Mouse (Mus musculus) hindbrain, embryonic 10.5 days (tissue): Measurements from ENCODE around the gene Fancd2. TPM values are rescaled to one million over a fixed set of nuclear protein-coding genes. Genes with fewer than 3 reads are reported as not detected.

ENCODE experiments used
- DNase-seq: peaks from one replicate; pipeline ENCODE4 v3.0.0-alpha.2; 2017; ENCODE audit warnings: low spot score
- H3K27ac ChIP-seq: fragments of 300-500 bp; sonication (generic); 2 replicates; pipeline ENCODE4 v1.5.1; 2016; ENCODE audit warnings: mild to moderate bottlenecking, moderate library complexity
- H3K27me3 ChIP-seq: fragments of 300-500 bp; sonication (generic); 2 replicates; pipeline ENCODE4 v1.6.1; 2016; ENCODE audit warnings: mild to moderate bottlenecking; ENCODE audit not compliant: poor library complexity, insufficient read depth, severe bottlenecking
- H3K36me3 ChIP-seq: fragments of 300-500 bp; sonication (generic); 2 replicates; pipeline ENCODE4 v1.6.1; 2016; ENCODE audit warnings: mild to moderate bottlenecking, moderate library complexity
- H3K4me1 ChIP-seq: fragments of 300-500 bp; sonication (generic); replicated peaks from 2 replicates; pipeline ENCODE4 v1.6.1; 2016; ENCODE audit warnings: mild to moderate bottlenecking
- H3K4me3 ChIP-seq: fragments of 300-500 bp; sonication (generic); 2 replicates; pipeline ENCODE4 v1.5.1; 2016; ENCODE audit warnings: mild to moderate bottlenecking, moderate library complexity
- H3K9me3 ChIP-seq: fragments of 300-500 bp; sonication (generic); 2 replicates; pipeline ENCODE4 v1.6.1; 2016; ENCODE audit warnings: mild to moderate bottlenecking, moderate library complexity
- WGBS: fragments of 180-500 bp; shearing (Covaris S2); methylation state at CpG from one replicate; pipeline ENCODE4 v1.1.7; 2016; 5-methylcytosine and 5-hydroxymethylcytosine counted together
- polyA plus RNA-seq: library from polyadenylated mRNA; unstranded; fragments of >200 nt; fragmentation: Nextera tagmentation; extraction: Ambion mirVana; gene quantifications from 2 replicates; pipeline ENCODE4 v1.2.1, GENCODE M21; 2016

Fancd2 gene
- polyA plus RNA-seq, 1 experiment from 2014 or later: 13.2 TPM

DNA sequence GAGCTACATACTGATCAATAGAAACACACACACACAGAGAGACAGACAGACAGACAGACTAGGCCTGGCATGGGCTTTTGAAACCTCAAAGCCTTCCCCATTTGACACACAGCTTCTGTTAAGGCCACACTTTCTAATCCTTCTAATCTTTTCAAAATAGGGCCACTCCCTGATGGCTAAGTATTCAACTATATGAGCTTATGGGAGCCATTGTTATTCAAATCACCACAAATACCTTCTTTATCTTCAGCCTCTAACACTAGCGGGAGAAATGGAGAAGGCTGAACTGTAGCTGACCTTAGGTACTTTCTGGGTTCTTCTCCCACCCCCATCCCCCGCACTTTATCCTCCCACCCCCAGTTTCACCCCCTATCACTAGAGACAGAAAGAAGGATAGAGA, 28.7 kb upstream of the Fancd2 start:
- WGBS: 53% methylated on average over 2 of the region's 2 CpGs
- Histone ChIP-seq H3K4me1 (peaks cover 21% of the 10 kb centered on the region), H3K27ac (no peak overlapping the region), H3K36me3 (no peaks in the 10 kb centered on the region), H3K4me3 (no peak overlapping the region), H3K27me3 (peaks cover 31% of the 10 kb centered on the region), H3K9me3 (no peaks in the 10 kb centered on the region; the same call in 1 of the 2 replicates)
- no peak for DNase-seq

DNA sequence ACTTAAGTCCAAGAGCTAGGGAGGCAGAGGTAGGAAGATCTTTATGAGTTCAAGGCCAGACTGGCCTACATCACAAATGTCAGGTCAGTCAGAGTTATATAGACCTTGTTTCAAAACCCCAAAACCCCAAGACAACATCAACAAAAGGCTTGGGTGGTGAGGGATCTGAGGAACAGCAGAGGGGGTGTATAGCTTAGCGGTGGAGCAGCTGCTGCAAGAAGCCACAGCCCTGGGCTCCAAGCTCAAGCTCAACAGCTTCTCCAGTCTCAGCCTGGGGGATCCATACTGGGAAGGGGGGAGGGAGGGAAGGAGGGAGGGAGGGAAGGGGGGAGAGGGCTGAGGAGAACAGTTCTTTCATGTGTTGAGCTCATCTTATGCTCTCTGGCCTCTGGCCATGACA, 25.8 kb upstream of the Fancd2 start:
- WGBS: 86% methylated on average over 1 of the region's 1 CpGs
- Histone ChIP-seq H3K27me3 (peaks cover 22% of the 10 kb centered on the region), H3K4me1 (peaks cover 24% of the 10 kb centered on the region), H3K36me3 (no peaks in the 10 kb centered on the region), H3K4me3 (no peak overlapping the region), H3K27ac (no peak overlapping the region), H3K9me3 (no peaks in the 10 kb centered on the region; the same call in 1 of the 2 replicates)
- DNase-seq: no peak

DNA sequence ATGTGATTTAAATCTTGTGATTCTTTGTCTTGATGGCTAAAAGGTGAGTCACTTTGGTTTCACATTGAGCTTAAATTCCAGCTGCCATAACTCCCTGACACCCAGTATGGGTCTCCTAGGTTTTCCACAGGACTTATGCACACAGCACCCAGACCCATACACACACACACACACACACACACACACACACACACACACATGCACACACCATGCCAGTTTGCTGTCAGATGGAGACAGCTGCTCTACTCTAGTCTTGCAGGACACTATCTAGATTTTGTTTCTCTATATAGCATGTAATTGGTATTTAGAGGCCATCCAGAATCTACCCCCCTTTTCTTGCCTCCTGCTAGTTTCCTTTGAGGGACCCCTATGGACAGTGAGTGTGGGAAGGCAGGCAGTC, 24.4 kb upstream of the Fancd2 start:
- no peaks in the 10 kb centered on the region; the same call in 1 of the 2 replicates for H3K9me3 ChIP-seq
- peaks cover 12% of the 10 kb centered on the region for H3K4me1 ChIP-seq
- peaks cover 8% of the 10 kb centered on the region; the same call in 1 of the 2 replicates for H3K27me3 ChIP-seq
- peaks cover 7% of the 10 kb centered on the region; the same call in 1 of the 2 replicates for H3K36me3 ChIP-seq
- no peak overlapping the region for H3K4me3 ChIP-seq
- no peak for DNase-seq
- no peak overlapping the region for H3K27ac ChIP-seq

DNA sequence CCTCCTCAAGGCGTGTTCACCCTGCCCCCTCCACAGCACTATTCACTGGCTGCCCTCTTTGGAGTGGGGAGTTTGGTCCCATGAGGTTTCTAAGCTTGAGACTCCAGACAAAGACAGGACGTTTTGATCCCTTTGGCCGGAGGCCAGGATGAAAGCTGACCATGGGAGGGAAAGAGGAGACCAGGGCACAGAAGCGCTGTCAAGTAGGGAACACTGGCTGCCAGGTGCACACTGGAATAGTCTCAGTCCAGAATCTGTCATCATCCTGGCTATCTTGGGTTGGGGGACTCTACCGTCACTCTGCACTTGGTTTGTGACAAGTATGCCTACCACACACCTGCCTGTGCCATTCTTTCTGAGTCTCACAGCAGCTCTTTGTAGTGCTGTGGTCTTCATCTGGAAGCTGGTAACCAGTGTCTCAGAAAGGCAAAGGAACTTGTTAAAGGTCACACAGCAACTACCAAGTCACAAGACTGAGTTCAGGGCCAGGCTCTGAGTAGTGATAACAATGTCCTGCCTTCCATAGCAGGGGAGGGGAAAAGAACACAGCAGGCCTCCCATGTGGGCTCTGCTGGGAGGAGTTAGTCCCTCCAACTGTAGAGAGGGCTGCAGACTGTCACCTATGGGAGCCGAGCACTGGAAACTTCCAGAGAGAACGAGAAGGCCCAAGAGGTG, 23.1 kb upstream of the Fancd2 start:
- Histone ChIP-seq H3K27ac (peak overlapping the region; percentile 35; the same call in 1 of the 2 replicates), H3K4me1 (peaks cover 12% of the 10 kb centered on the region)
- WGBS: 68% methylated on average over 7 of the region's 7 CpGs

DNA sequence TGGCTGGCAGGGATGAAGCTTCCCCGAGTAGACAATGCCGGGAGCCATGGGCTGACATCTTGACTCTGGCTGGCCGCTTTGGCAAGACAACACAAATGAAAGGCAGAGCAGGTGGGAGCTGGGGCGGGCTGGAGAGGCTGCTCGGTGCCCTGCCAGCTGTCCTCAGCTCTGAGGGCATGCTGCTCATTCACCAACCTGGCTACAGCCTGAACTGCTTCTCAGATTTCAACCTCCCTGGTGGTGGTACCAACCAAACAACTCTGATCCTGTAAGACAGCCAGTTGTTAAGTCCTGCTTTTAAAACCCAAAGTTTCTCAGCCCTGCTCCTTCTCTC, 22.6 kb upstream of the Fancd2 start:
- peaks cover 23% of the 10 kb centered on the region for H3K36me3 ChIP-seq
- H3K27me3 ChIP-seq: no peaks in the 10 kb centered on the region
- H3K4me1 ChIP-seq: peaks cover 12% of the 10 kb centered on the region
- no peak overlapping the region for H3K27ac ChIP-seq
- DNase-seq: no peak
- 57% methylated on average over 5 of the region's 5 CpGs for WGBS
- H3K4me3 ChIP-seq: no peak overlapping the region
- no peaks in the 10 kb centered on the region for H3K9me3 ChIP-seq

More for the DNA sequence above, 23.1 kb upstream of the Fancd2 start:
- Histone ChIP-seq H3K9me3 (no peaks in the 10 kb centered on the region; the same call in 1 of the 2 replicates), H3K36me3 (peaks cover 18% of the 10 kb centered on the region), H3K27me3 (no peaks in the 10 kb centered on the region), H3K4me3 (no peak overlapping the region)
- DNase-seq: no peak

DNA sequence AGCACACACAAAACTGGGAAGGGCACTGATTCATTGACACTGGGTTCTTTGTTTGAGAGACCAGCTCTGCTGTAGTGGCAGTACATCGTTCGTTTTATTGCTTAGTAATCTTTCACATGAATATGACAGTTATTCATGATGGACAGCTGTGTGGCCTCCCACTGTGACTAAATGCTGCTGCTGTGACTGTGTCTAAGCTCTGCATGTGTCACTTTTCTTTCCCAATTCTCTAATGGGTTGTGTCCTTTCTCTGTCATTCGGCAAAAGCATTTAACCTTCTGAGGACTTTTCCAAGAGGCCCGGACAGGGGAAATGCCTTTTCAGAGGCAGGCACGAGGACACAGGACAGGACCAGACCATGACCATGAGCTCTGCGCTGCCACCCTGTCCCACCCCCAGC, 17.5 kb upstream of the Fancd2 start:
- no peak overlapping the region for H3K27ac ChIP-seq
- H3K4me1 ChIP-seq: peaks cover 1% of the 10 kb centered on the region; the same call in 1 of the 2 replicates
- H3K9me3 ChIP-seq: peaks cover 5% of the 10 kb centered on the region; the same call in 1 of the 2 replicates
- no peaks in the 10 kb centered on the region for H3K27me3 ChIP-seq
- no peak for DNase-seq
- H3K4me3 ChIP-seq: no peak overlapping the region
- peaks cover 73% of the 10 kb centered on the region for H3K36me3 ChIP-seq
- 90% methylated on average over 6 of the region's 6 CpGs for WGBS

DNA sequence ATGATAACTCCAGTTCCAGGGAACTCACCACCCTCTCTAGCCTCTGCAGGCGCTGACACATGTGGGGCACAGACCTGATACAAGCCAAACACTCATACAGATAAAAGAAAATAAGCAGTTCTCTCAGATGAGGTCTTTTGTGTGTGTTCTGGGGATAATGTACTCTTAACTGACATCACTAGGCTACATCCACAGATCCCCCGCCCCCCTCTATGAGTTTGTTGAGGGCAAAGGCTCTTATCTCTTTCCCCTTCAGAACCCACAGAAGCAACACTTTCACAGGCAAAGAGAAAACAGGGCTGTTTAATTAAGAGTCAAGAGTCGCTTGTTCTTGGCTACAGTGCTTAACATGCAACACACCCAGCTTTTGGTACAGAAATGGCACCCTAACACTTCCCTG, 16.9 kb upstream of the Fancd2 start:
- Histone ChIP-seq H3K27me3 (no peaks in the 10 kb centered on the region), H3K4me3 (no peak overlapping the region), H3K9me3 (peaks cover 5% of the 10 kb centered on the region; the same call in 1 of the 2 replicates), H3K36me3 (peaks cover 80% of the 10 kb centered on the region), H3K4me1 (no peaks in the 10 kb centered on the region), H3K27ac (no peak overlapping the region)
- no peak for DNase-seq
- WGBS: 95% methylated on average over 3 of the region's 3 CpGs

DNA sequence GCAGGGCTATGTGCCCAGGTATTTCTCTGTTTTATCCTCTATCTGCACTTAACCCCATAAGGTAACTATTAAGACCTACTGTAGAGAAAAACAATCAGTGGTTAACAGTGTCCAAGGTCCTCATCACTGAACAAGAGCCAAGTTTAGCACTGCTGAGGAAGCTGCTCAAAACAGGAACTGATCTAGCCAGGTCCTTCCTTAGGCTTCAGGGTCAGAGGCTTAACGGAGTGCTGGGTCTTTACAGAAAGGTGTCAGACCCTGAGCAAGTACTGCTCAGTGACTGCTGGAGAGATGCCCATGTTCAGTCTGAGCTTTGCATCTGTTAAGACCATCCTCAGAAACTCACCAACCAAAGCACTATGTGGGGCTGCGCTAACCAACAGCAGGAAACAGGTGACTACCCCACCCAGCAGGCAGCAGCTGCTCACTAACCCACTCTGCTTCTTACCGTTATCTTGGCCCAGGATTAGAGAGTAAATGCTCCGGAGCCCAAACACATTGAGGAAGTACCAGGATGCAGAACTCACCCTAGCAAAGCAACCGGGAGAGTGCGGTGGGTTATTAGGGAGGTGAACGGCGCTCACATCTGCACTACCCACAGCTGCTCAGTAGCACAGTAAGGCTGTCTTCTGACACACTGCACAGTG, 13.9 kb upstream of the Fancd2 start:
- Histone ChIP-seq H3K9me3 (peaks cover 5% of the 10 kb centered on the region; the same call in 1 of the 2 replicates), H3K4me1 (no peaks in the 10 kb centered on the region), H3K27me3 (no peaks in the 10 kb centered on the region), H3K4me3 (no peak overlapping the region), H3K27ac (no peak overlapping the region), H3K36me3 (peaks cover 99% of the 10 kb centered on the region)
- 97% methylated on average over 8 of the region's 8 CpGs for WGBS
- no peak for DNase-seq

DNA sequence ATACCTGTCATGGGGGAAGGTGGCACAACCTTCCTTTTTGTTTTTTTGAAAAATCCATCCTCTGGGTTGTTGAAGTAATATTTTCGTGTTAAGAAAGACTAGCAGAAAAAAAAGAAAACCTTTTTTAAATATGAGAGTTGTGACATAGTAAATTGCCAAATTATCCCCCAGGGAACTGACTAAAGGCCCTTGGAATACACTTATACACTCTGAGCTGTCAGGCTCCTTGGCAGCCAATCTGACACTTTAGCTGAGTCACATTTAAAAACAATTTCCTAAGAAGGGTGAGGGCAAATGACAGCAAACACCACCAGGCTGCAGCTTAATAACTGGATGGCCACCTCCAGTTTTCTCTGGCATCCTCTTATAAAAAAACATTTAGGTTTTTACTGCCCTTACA, 9.2 kb upstream of the Fancd2 start:
- Histone ChIP-seq H3K27me3 (no peaks in the 10 kb centered on the region), H3K36me3 (peaks cover 77% of the 10 kb centered on the region), H3K4me3 (no peak overlapping the region), H3K9me3 (no peaks in the 10 kb centered on the region), H3K27ac (no peak overlapping the region), H3K4me1 (no peaks in the 10 kb centered on the region)
- WGBS: 80% methylated on average over 1 of the region's 1 CpGs
- DNase-seq: no peak

DNA sequence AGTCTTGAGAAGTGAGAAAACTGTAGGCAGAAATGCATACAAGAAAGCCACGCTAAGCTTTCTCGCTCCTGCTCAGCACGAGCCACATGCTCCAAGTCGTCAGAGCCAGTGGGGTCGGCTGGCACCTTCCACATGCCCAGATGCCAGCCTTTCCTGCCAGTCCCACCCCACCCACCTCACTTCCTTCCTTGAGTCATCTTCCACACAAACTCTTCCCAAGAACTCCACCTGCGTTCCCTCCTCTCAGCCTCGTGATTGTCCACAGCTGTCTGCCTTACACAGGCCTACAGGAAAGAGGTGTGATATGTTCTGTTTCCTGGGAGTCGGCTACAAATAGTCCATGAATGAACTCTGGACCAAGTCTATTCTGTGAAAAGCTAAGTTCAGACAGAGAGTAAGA, 8.1 kb upstream of the Fancd2 start:
- no peak for DNase-seq
- WGBS: 90% methylated on average over 8 of the region's 8 CpGs

DNA sequence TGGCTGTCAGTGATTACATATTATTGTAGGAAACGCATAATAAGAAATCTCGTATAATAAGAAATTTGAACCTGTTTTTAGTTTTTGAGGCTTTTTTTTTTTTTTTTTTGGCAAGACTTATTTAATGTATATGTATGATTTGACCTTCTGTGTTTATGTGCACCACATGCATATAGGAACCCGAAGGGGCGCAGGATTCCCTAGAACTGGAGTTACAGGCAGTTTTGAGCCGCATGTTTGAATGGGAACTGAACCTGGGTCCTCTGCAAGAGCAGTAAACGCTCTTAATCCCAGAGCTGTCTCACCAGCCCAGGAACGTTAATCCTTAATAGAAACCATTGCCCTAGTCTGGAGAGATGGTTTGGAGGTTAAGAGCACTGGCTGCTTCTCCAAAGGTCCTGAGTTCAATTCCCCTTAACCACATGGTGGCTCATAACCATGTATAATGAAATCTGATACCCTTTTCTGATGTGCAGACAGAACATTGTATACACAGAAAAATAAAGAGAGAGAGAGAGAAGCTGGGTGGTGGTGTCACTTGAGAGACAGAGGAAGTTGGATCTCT, 440 bp downstream of the Fancd2 start:
- Histone ChIP-seq H3K27ac (peak overlapping the region; percentile 91), H3K27me3 (no peaks in the 10 kb centered on the region), H3K36me3 (peaks cover 28% of the 10 kb centered on the region), H3K9me3 (no peaks in the 10 kb centered on the region), H3K4me1 (peaks cover 18% of the 10 kb centered on the region), H3K4me3 (peak overlapping the region; percentile 92)
- DNase-seq: peak; percentile 12
- WGBS: 10% methylated on average over 7 of the region's 7 CpGs

More for the DNA sequence above, 8.1 kb upstream of the Fancd2 start:
- peaks cover 75% of the 10 kb centered on the region for H3K36me3 ChIP-seq
- no peaks in the 10 kb centered on the region for H3K4me1 ChIP-seq
- no peak overlapping the region for H3K4me3 ChIP-seq
- no peaks in the 10 kb centered on the region for H3K27me3 ChIP-seq
- no peak overlapping the region for H3K27ac ChIP-seq
- no peaks in the 10 kb centered on the region for H3K9me3 ChIP-seq

DNA sequence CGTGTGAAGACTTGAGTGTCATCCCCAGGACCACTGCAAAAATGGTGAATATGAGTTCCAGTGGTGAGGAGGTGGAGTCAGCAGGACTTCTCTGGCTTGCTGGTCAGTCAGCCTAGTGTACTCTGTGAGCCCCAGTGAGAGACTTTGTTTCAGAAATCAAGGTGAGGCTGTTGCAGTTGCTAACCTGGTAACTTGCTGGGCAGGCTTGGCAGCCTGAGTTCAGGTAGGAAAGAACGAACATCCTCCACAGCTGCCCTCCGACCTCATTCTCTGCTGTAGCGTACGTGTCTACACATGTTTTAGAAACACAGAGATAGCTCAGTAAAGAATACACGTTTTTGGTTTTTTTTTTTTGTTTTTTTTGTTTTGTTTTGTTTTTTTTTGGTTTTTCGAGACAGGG, 3.4 kb downstream of the Fancd2 start:
- Histone ChIP-seq H3K27ac (no peak overlapping the region), H3K4me3 (no peak overlapping the region), H3K9me3 (no peaks in the 10 kb centered on the region), H3K27me3 (no peaks in the 10 kb centered on the region), H3K4me1 (peaks cover 17% of the 10 kb centered on the region), H3K36me3 (peaks cover 29% of the 10 kb centered on the region)
- 86% methylated on average over 7 of the region's 7 CpGs for WGBS
- no peak for DNase-seq

DNA sequence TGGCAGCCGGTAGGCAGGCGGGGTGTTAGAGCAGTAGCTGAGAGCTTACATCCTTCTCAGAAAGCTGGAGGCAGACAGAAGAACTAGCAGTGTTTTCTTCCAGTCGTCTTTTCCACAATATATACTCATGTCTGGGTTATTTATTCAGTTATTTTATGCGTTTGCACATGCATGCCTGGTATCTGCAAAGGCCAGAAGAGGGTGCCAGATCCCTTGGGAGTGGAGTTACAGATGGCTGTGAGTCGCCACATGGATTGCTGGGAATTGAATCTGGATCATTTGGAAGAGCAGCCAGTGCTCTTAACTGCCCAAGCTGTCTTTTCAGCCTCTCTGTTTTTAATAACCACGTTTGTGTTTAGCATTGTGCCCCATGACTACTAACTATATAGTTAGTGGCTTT, 10.1 kb downstream of the Fancd2 start:
- Histone ChIP-seq H3K4me1 (no peaks in the 10 kb centered on the region), H3K4me3 (no peak overlapping the region), H3K27ac (no peak overlapping the region), H3K27me3 (no peaks in the 10 kb centered on the region), H3K36me3 (peaks cover 51% of the 10 kb centered on the region), H3K9me3 (no peaks in the 10 kb centered on the region)
- no peak for DNase-seq
- 87% methylated on average over 6 of the region's 6 CpGs for WGBS
